24 mouse cellular contexts compared by ENCODE assay signal in genomic region chr19:35015058-35015457, GRCm38 (mm10).
DNase-seq lines count a peak whose midpoint lies in the region; ATAC-seq lines count a peak whose summit lies in the region.
"Had no signal": no experiment of that assay in that cellular context is flagged by ENCODE, and none has a peak within 500 bp of the region (broad histone marks: within the 10 kb centered on the region; RNA-seq: fewer than 3 reads in every experiment).

No protein-coding gene starts in this region.

- H3K36me3 ChIP-seq in hindbrain, embryonic 14.5 days (replicated peaks; ENCODE audit: control insufficient read depth, insufficient read depth) = no peaks in the 10 kb centered on the region
- H3K36me3 ChIP-seq in hindbrain, embryonic 12.5 days = no peaks in the 10 kb centered on the region
- no peaks in the 10 kb centered on the region for H3K36me3 ChIP-seq in neural tube, embryonic 14.5 days (ENCODE audit: control insufficient read depth, insufficient read depth, low read length)
- H3K36me3 ChIP-seq: forebrain, embryonic 10.5 days; G1E; heart, embryonic 10.5 days; heart, embryonic 13.5 days; intestine, embryonic 15.5 days had no signal

- H3K9ac ChIP-seq in hindbrain, embryonic 14.5 days = no peak overlapping the region
- H3K9ac ChIP-seq in hindbrain, embryonic 12.5 days = no peak overlapping the region
- H3K9ac ChIP-seq in neural tube, embryonic 14.5 days (replicated peaks; ENCODE audit: low read depth, low read length) = no peak overlapping the region
- H3K9ac ChIP-seq: forebrain, embryonic 13.5 days; heart, embryonic 13.5 days; intestine, embryonic 15.5 days had no signal

- H3K4me3 ChIP-seq in hindbrain, embryonic 14.5 days (replicated peaks; ENCODE audit: low read length) = no peak overlapping the region
- no peak overlapping the region for H3K4me3 ChIP-seq in hindbrain, embryonic 12.5 days
- H3K4me3 ChIP-seq in neural tube, embryonic 14.5 days (ENCODE audit: low read depth, low read length) = no peak overlapping the region
- H3K4me3 ChIP-seq: forebrain, embryonic 10.5 days; forebrain, embryonic 13.5 days; heart, adult 2 months; heart, embryonic 10.5 days; heart, embryonic 13.5 days; intestine, embryonic 15.5 days had no signal

- WGBS in hindbrain, embryonic 14.5 days = 42% methylated on average over 3 of the region's 3 CpGs
- 64% methylated on average over 3 of the region's 3 CpGs for WGBS in hindbrain, embryonic 12.5 days
- 49% methylated on average over 3 of the region's 3 CpGs for WGBS in neural tube, embryonic 14.5 days

- H3K27me3 ChIP-seq in hindbrain, embryonic 14.5 days (ENCODE audit: control insufficient read depth, insufficient read depth, low read length) = no peaks in the 10 kb centered on the region
- no peaks in the 10 kb centered on the region for H3K27me3 ChIP-seq in hindbrain, embryonic 12.5 days
- no peaks in the 10 kb centered on the region for H3K27me3 ChIP-seq in neural tube, embryonic 14.5 days (ENCODE audit: control insufficient read depth, insufficient read depth, low read length)
- H3K27me3 ChIP-seq: CH12.LX; forebrain, embryonic 13.5 days; heart, embryonic 13.5 days; intestine, embryonic 15.5 days had no signal

- no peak overlapping the region for H3K4me2 ChIP-seq in hindbrain, embryonic 14.5 days (replicated peaks)
- no peak overlapping the region for H3K4me2 ChIP-seq in hindbrain, embryonic 12.5 days (replicated peaks)
- H3K4me2 ChIP-seq in neural tube, embryonic 14.5 days (ENCODE audit: low read depth, low read length) = no peak overlapping the region
- H3K4me2 ChIP-seq: forebrain, embryonic 13.5 days; heart, embryonic 13.5 days; intestine, embryonic 15.5 days had no signal

- H3K9me3 ChIP-seq in hindbrain, embryonic 14.5 days (ENCODE audit: control insufficient read depth, low read length) = no peaks in the 10 kb centered on the region
- no peaks in the 10 kb centered on the region for H3K9me3 ChIP-seq in hindbrain, embryonic 12.5 days (replicated peaks)
- no peaks in the 10 kb centered on the region for H3K9me3 ChIP-seq in neural tube, embryonic 14.5 days (ENCODE audit: control insufficient read depth, low read length)
- H3K9me3 ChIP-seq: forebrain, embryonic 10.5 days; forebrain, embryonic 13.5 days; G1E; heart, embryonic 10.5 days; heart, embryonic 13.5 days; intestine, embryonic 15.5 days had no signal

- no peak for ATAC-seq in hindbrain, embryonic 14.5 days (ENCODE audit: low FRiP score)
- no peak for ATAC-seq in hindbrain, embryonic 12.5 days (ENCODE audit: low FRiP score)
- ATAC-seq in neural tube, embryonic 14.5 days (ENCODE audit: low read depth) = peak; percentile 54
- ATAC-seq: forebrain, embryonic 13.5 days; forebrain, embryonic 16.5 days; hindbrain, embryonic 16.5 days; intestine, embryonic 15.5 days had no signal

- no peaks in the 10 kb centered on the region for H3K4me1 ChIP-seq in hindbrain, embryonic 14.5 days (replicated peaks; ENCODE audit: control insufficient read depth, insufficient read depth, low read length)
- H3K4me1 ChIP-seq in hindbrain, embryonic 12.5 days = no peaks in the 10 kb centered on the region
- no peaks in the 10 kb centered on the region for H3K4me1 ChIP-seq in neural tube, embryonic 14.5 days (ENCODE audit: control insufficient read depth, insufficient read depth, low read length)
- H3K4me1 ChIP-seq: forebrain, embryonic 10.5 days; forebrain, embryonic 13.5 days; heart, embryonic 10.5 days; heart, embryonic 13.5 days had no signal

- no peak overlapping the region for H3K27ac ChIP-seq in hindbrain, embryonic 14.5 days
- H3K27ac ChIP-seq in hindbrain, embryonic 12.5 days = no peak overlapping the region
- H3K27ac ChIP-seq in neural tube, embryonic 14.5 days (ENCODE audit: low read depth, low read length) = no peak overlapping the region
- H3K27ac ChIP-seq: forebrain, embryonic 10.5 days; forebrain, embryonic 13.5 days; heart, adult 2 months; heart, embryonic 10.5 days; heart, embryonic 13.5 days; intestine, embryonic 15.5 days had no signal

- DNase-seq in hindbrain, embryonic 14.5 days (ENCODE audit: low spot score) = peak; percentile 40
- DNase-seq in neural tube, embryonic 10.5 days (ENCODE audit: extremely low spot score, low spot score) = no peak
- DNase-seq in retina, postnatal 1 day = peak; percentile 1
- DNase-seq in thymus, adult 18-20 months = no peak
- DNase-seq: adrenal gland, adult 2 months; adrenal gland, postnatal 14 days; B cell, adult 2 months; cerebellum, adult 18-20 months; cerebellum, adult 9-10 months; cerebellum, postnatal 14 days; gastrocnemius, postnatal 10 days; gastrocnemius, postnatal 36 days; heart, adult 2 months had no signal

Comparison
In these comparisons a context has a peak if more than half of its experiments do, and no peak if none do; other contexts are left out.
1. DNase-seq: peak in hindbrain, embryonic 14.5 days (single experiment) and retina, postnatal 1 day (single experiment); none in neural tube, embryonic 10.5 days (single experiment) and thymus, adult 18-20 months (0 of 2).